Mouse (Mus musculus) ES-E14 (cell line): ENCODE results near the gene Ms4a18.

Experiments
- MAFK ChIP-seq: IDR thresholded peaks from 2 replicates; pipeline ENCODE4 v1.6.1; 2014; ENCODE audit warnings: mild to moderate bottlenecking, low read depth, low read length, inconsistent platforms; ENCODE audit not compliant: insufficient read depth
- ZC3H11A ChIP-seq: IDR thresholded peaks from 2 replicates; pipeline ENCODE4 v1.6.1; 2012; ENCODE audit warnings: low read depth, mild to moderate bottlenecking, inconsistent platforms, low read length, borderline replicate concordance
- ZNF384 ChIP-seq: IDR thresholded peaks from 2 replicates; pipeline ENCODE4 v1.6.1; 2012; ENCODE audit warnings: low read depth, low read length, inconsistent platforms

DNA sequence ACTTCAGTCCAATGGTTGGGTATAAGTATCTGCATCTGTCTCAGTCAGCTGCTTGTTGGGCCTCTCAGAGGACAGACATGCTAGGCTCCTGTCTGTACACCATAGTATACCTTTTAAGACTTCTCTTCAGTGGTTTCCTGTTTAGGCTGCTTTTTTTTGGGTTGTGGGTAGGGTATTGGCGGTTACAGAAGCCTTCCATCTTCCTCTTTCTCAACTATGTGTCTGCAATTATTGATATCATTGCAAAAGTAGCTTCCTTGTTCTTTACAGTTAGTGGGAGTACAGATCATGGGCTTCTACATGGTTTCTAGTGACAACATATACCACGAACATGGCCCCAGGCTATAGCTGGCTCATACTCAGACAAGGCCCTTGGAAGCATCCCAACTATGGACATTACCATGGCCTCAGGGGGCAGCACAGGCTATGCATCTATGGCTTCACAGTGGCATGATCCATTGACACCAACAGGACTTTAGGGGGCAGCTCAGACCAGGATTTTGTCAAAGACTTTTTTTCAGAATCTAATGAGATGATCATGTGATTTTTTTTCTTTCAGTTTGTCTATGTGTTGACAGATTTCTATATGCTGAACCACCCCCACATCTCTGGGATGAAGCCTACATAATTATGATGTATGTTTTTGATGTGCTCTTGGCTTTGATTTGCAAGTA, 47.5 kb upstream of the Ms4a18 start:
- TF ChIP-seq MAFK (no peak), ZC3H11A (no peak), ZNF384 (no peak)
